Mouse (Mus musculus) lung, postnatal 10 days (tissue): ENCODE results near the gene Pfdn6.

Experiments used
- DNase-seq: peaks from one replicate; pipeline ENCODE4 v3.0.0; 2021

The Pfdn6 gene

DNA sequence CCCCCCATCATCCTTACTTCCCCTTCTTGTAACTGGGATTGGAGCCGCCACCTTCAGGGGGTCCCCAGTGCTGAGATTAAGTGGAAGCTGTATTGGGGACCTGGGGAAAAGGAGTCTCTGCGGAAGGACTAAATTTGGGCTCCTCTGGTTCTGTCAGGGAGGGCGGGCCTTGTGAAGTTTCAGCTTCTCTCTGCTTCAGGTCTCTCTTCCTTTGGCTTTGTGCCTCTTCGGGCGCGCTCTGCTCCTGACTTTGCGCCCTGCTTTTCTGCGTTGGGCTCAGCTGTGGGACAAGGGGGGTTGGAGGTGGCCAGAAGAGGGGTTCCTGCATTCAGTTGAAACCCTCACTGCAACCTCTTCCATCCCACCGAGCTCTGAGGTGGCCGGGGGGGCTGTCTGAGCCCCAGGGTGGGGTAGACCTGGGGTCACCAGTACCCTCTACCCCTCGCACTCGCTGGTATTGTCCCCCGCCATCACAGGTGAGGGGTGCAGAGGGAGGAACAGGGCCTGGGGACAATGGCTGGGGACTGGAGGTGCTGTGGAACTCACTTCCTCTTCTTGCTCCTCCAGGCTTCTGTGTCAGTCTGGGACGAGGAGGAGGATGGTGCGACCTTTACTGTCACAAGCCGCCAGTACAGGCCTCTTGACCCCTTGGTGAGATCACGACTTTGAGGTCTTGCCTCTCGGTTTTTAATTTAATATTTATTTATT, 8.8 kb downstream of the Pfdn6 start:
- DNase-seq, result no peak

DNA sequence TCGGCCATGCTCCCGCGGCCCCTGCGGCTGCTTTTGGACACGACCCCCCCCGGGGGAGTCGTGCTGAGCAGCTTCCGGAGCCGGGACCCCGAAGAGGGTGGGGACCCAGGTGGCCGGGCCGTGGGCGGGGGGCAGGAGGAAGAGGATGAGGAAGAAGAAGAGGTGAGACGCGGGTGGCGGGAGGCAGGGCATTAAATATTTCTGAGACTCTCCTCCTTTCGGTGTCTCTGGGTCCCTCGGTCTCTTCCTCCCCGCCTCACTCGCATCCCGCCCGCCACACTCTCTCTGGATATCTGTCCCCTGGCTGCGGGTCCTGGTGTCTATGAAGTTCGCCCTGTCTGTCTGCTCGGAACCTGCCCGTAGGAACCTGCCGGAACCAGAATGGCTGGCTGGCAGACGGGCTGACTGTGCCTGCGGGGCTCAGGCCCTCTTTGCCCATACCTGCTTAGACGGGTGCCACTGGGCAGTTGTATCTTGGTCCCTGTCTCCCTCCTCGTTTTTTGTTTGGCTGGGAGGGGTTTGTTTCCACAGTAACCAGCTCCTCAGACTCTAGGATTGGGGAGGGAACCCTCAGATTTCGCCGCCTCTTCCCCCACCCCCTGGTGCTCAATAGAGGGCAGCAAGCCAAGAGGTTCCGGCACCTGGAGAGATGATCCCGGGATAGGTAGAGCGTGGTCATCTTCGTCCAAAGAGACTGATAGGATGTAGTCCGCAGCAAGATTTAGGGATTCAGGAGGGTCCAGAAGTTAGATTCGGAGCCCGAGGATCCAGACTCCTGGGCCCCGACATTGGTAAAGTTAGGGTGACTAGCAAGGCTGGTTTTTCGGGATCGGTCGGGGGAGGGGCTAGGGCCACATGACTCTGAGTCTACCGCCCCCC, 9.6 kb downstream of the Pfdn6 start:
- peak; percentile 72 for DNase-seq

DNA sequence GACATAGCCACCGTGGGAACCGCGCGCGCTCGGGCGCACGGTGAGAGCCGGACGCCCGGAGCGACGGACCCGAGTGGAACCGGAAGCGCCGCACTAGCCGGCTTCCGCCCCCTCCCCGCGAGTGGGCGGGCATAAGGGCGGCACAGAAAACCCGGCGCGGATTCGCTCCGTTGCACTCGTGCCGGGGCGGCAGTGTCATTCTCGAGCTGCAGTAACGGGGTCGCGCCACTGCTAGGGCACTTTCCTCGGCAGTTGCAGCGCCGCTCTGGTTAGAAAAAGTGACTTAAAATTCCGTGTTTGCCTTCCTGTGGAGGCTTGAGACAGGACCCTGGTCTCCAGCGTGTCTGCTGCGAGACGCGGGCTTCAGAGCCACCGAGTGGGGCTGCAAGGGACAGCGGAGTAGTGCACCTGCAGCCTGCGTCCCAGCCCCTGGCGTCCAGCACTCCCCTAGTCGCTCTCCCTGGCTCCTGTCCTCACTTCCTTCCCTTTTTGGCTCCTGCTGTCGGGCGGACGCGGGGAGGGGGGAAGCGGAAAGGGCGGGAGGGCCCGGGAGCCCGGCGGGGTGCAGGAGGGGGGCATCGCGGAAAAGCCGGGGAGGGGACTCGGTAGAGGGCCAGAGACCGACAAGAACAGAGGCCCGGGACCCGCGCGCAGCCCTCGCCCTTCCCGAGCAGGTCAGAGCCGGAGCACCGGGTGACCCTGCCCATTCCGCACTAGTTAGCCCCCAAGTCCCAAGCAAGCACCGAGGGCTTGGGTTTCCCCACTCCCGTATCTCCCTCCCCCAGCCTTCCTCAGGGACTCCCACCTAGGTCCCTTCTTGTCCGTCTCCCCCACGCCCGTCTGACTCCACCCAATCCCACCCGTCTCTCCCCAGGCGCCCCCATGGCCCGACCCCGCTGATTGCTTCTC, 10.5 kb downstream of the Pfdn6 start, which contains the start of gene Rgl2:
TSS of gene Rgl2 (plus strand) at position 173 of the 909 bp plus-strand sequence.
- DNase-seq, result peak; percentile 97

DNA sequence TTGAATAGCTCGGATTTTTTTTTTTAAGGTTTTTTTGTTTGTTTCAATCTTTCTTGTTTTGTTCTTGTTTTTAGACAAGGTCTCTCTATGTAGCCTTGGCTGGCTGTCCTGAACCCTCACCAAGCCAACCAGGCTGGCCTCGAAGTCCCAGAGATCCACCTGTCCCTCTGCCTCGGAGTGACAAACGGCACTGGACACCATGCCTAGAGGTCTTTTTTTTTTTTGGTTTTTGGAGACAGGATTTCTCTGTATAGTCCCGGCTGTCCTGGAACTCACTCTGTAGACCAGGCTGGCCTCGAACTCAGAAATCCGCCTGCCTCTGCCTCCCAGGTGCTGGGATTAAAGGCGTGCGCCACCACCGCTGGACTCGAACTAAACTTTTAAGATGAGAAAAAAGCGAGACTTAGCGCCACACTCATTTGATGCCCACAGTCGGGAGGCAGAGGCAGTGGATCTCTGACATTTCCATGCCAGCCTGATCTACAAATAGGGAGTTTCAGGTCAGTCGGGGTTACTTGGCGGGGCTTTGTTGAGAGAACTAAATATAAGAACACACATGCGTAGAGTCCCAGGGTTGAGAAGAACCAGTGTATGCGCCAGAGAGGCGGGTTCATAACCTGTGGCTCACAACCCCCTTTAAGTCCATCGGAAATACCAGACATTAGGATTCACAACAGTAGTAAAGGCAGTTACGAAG, 11.7 kb downstream of the Pfdn6 start:
- DNase-seq, result no peak

DNA sequence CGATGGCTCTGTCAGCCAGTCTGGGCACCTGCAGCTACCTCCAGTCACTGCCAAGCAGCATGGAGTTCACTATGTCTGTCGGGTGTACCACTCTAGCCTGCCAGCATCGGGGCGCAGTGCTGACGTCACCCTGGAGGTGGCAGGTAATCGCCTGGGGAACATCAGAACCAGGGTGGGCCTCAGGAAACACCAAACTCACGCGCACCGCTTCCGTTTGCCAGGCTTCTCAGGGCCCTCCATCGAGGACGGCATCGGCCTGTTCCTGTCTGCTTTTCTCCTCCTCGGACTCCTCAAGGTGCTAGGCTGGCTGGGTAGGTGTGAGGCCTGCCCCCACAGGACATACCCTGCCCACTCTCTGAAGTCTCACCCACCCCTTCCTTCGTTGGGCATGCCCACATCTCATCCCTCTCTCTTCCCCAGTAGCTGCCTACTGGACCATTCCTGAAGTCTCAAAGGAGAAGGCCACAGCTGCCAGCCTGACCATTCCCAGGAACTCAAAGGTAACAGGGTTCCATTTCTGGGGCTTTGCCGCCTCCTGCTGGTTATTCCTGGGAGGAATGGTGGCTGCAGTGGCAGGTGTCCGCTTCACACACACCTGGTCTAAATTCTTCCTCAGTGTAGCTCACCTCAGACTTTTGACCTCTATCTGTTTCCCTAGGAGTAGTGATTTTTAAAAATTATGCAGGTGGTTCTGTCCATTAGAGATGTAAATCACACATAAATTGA, 13.8 kb downstream of the Pfdn6 start:
- DNase-seq, result no peak

DNA sequence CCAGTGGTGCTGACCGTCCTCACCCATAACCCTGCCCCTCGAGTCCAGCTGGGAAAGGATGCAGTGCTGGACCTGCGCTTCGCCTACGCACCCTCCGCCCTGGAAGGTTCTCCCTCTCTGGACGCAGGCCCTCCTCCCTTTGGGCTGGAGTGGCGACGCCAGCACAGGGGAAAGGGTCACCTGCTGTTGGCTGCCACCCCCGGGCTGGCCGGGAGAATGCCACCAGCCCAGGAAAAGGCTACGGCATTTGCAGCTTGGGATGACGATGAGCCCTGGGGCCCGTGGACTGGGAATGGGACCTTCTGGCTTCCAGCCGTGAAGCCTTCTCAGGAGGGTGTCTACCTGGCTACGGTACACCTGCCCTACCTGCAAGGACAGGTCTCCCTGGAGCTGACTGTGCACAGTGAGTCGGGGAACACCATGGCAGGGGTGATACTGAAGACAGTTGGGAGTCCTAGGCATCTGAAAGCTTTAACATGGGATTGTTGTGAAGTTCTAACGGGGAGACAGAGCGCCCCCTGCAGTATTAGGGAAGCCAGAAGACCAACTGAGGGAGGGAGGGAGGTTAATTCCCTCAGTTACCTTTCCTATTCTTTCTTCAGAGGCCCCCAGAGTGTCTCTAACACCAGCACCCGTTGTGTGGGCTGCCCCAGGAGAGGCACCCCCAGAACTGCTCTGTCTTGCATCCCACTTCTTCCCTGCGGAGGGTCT, 14.6 kb downstream of the Pfdn6 start:
- no peak for DNase-seq

DNA sequence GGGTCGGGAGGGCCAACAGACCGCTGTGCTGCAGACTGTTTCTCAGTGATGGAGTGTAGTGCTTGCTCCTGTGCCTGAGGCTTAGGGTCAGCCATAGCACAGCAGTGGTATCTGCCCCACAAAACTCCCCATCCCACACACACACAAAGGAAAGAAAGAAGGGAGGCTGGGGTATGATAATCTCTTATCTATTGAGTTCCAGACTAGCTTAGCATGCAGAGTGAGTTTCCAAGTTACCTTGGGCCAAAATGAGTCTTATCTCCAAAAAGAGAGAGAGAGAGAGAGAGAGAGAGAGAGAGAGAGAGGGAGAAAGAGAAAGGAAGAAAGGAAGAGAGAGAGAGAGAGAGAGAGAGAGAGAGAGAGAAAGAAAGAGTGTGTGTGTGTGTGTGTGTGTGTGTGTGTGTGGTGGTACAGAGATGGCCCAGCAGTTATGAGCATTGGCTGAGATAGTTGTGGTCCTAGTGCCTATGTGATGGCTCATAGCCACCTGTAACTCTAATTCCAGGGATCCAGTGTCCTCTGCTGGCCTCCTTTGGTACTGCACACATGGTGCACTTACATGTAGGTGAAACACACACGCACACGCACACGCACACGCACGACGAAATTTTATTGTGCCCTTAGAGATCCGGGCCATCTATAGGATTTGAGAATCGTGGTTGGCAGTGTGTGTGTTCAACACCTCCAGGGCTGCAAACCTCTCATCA, 15.4 kb downstream of the Pfdn6 start:
- peak; percentile 61 for DNase-seq

DNA sequence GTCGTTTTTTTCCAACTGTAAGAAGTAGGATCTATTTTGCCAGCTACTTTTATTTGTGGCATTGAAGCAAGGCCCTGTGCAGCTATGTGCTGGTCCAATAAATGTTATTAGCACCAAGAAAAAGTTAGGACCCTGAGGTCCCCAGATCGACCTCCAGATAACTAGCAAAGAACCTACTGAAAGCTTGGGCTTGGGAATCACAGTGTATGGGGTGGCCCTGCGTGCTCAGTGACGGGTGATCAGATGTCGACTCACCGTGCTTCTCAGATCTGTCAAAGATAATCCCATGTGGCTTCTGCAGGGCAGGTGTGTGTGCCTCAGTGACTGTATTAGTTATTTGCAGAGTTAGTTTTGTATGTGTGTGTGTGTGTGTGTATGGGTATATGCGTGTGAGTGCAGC, 18.8 kb downstream of the Pfdn6 start:
- DNase-seq, result no peak

DNA sequence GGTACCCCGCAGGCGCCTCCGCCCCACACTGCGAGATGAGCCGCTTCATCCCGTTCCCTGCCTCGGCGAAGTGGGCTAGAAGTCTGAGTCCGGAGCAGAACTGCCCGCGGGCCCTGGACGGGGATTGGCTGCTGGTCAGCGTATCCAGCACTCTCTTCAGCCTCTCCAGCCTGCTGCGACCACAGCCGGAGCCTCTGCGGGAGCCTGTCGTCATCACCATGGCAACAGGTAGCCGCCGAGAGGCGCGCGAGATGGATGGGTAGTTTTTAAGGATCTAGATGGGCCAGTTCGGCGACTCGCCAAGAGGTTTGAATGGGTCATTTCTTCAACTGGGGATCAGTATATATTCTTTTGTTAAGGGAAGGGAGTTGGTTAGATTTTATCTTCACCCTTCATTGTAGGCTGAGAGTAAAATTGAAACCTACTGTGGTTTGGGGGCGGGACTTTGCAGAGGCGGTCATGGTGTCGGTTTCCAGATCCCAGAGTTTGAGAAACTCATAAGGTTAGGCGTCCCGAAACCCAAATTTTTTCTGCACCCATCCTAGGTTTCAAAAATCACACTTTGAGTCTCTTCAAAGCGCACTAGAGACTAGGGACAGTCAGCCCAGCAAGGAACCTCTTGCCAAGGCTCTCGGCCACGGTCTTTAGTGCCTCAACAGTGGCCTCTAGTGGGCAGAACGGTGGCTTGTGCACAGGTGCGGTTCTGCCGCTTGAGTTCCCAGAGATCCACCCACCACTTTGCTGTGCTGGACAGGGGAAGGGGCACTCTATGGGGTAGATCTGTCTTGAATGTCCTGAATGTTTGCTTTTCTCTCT, 19.7 kb downstream of the Pfdn6 start:
- DNase-seq, result peak; percentile 91

DNA sequence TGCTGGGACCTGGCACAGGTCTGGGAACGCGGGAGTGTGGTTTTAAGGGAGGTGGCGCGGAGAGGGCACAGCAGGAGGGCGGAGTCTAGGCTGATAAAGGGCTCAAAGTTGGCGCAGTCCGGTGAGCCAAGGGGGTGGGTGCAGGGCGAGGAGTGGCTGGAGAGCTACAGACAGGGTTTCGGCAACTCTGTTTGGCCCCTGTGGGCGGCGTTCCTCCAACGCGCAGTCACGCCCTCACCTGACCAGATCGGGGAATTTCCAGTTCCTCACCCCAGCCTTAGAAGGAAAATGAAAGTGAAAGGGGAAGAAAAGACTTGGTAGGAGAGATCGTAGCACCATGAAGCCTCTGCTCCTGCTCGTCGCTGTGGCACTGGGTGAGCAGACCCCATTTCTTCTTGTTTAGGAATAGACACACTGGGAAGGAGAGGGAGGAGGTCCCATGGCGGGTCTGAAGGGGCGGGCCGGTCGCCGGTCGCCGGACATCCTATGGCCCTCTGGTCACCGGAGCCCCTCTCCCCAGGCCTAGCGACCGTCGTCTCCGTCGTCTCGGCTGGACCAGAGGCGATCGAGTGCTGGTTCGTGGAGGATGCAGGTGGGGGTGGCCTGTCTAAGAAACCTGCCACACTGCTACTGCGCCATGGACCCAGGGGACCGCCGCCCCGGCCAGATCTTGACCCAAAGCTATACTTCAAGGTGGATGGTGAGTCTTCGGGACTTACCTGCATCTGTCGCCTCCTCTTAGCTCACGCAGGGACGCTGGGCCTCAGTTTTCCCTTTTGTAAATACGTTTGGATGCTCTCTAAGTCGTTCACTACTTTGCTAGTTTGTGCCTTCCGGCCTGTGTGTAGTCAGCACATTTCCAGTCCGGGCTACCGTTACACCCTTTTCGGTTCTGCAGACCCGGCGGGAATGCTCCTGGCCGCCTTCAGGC, 20.5 kb downstream of the Pfdn6 start:
- DNase-seq, result peak; percentile 93

DNA sequence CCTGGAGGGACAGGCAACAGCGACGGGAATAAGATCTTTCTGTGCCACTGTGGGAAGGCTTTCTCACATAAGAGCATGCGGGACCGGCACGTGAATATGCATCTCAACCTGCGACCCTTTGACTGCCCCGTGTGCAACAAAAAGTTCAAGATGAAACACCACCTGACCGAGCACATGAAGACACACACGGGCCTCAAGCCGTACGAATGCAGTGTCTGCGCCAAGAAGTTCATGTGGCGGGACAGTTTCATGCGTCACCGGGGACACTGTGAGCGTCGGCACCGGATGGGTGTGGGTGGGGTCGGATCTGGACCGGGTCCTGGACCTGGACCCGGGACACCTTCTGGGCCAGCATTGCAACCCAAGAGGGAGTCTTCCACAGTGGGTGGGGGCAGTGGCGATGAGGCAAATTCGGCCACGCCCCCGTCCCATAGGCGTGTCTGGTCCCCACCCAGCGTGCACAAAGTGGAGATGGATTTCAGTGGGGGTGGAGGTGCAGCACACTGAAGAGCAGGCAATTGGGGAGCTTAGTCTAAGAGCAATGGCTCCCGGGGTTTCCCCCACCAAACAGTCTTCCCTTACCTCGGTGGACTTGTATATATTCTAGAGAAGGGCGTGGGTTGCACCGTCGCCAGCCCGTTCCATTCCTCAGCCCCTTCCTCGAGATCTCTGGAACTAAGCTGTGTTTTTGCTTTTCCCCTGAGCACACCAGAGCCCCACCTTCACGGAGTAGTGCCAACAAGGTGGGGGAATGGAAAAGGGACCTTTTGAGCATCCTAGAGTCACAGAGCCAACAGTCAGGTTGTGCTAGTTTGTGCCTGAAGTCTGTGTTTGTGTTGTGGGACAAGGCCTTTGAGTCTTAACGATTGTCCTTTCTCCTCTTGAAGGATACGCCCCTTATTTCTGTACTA, 21.6 kb downstream of the Pfdn6 start:
- no peak for DNase-seq

DNA sequence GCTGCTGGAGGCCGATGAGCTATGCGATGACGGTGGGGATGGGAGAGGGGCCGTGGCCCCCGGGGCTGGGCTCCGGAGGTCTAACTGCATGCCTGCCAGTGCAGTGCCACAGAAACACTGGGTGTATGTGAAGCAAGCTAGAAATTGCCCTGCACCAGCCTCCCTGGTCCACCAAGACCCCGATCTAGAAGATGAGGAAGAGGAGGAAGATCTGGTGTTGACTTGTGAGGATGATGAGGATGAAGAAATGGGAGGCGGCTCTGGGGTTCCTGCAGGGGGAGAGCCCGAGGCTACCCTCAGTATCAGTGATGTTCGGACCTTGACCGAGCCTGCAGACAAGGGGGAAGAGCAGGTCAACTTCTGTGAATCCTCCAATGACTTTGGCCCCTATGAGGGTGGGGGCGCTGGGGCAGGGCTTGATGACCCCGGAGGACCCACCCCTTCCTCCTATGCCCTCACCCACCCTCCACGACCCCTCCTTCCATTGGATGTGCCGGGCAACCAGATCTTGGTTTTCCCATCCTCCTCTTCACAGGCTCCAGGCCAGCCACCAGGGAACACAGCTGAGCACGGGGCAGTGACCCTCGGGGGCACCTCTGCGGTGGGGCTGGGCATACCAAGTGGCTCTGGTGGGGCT, 22.4 kb downstream of the Pfdn6 start:
- DNase-seq, result no peak

DNA sequence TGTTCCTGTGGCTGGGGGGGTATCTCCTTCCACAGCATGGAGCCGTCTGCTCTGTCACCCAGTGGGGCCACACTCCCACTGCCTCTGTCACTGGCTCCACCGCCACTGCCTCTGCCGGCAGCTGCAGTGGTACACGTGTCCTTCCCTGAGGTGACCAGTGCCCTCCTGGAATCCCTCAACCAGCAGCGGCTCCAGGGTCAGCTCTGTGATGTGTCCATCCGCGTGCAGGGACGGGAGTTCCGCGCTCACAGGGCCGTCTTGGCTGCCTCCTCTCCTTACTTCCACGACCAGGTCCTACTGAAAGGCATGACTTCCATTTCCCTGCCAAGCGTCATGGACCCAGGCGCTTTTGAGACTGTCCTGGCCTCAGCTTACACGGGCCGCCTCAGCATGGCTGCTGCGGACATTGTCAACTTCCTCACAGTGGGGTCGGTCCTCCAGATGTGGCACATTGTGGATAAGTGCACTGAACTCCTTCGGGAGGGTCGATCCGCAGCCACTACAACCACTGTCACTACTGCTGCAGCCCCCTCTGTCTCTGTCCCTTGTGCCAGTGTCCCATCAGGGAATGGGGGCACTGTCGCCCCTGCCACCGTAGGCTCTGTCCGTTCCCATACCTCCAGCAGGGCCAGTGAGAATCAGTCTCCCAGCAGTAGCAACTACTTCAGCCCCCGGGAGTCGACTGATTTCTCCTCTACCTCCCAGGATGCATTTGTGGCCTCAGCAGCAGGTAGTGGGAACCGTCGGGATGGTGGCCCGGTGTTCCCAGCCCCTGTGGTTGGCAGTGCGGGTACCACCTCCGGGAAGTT, 23.1 kb downstream of the Pfdn6 start:
- no peak for DNase-seq

DNA sequence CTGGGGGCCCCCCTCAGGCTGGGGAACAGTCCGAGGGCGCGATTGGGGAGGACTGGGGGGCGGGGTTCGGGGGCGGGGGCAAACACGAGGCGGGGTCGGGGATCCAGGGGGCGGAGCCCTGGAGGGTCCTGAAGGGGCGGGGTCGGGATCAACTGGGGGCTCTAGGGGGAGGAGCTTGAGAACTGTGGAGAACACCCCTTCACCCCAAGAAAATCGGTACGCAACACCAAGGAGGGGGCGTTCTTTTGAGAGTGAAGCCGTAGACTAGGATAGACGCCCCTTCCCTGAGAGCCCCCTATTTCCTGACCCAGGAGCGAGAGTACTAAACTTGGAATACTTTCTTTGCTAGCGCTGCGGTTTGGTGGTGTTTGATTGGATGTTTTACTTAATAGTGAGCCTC, 23.8 kb downstream of the Pfdn6 start:
- no peak for DNase-seq

DNA sequence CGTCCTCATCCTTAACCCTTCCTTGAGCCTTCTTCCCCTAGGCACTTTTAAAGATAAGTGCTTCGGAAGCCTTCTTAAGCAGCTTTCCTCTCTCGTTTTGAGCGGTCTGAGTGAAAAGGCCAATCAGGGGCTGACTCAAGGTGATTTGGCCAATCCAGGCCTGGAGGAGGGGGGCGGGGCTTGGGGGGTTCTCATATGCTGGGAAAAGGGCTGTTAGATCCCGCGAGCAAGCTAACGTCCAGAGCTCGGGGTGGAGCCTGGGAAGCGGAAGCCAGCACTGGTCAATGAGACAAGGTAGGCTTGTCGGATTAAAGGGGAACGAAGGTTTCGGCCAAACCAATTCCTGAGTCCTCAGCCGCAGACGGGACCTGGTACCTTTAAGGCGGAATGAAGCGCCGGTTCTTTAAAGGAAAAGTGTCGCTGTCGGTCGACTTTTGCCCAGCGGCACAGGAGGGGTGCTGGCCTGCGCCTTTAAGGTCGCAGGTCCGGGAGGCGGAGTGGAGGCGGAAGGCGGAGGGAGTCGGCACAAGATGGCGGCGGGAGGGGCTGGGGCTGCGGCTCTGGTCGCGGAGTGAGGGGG, 24.4 kb downstream of the Pfdn6 start, which contains the start of the genes Tapbp and Zbtb22:
TSS of gene Tapbp (plus strand) at position 229 of the 580 bp plus-strand sequence.
TSS of gene Zbtb22 (plus strand) at position 234 of the 580 bp plus-strand sequence.
- DNase-seq, result peak; percentile 98
